Mouse (Mus musculus): ENCODE data around the gene P2ry12. TPM values are rescaled to one million over a fixed set of nuclear protein-coding genes. Genes with fewer than 3 reads are reported as not detected.
A peak's percentile ranks its signal among the peaks of the same experiment; 100 is the strongest.

Gene P2ry12
- total RNA-seq, 2 experiments from 2014 or later = not detected

- ATAC-seq (replicated peaks; ENCODE audit: poor library complexity, severe bottlenecking) = no peak
Measured at GRCm38 (mm10) chr3:59243384-59243783, 19.3 kb downstream of the P2ry12 start.

GRCm38 (mm10) chr3:59234878-59235277 lies 27.8 kb downstream of the P2ry12 start:
- peak; percentile 98 for ATAC-seq (replicated peaks; ENCODE audit: poor library complexity, severe bottlenecking)

DNA sequence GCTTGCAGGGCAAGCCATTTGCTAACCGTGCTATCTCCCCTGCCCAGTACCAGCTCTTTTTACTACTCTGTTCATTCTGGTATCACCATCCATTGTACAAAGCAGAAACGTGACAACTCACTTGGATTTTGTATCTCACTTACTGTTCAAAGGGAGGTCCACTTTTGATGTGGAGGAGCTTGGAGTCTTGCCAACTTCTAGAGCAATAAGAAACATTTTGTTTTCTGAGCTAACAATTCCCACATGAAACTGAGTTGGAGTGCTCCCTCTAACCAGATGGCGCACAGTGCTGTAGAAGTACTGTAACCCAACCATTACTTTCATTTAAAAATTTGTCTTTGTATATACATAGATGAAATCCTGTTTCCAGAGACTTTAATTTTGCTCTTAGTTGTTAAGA lies 31.8 kb downstream of the P2ry12 start:
- ATAC-seq (replicated peaks; ENCODE audit: poor library complexity, severe bottlenecking) = no peak

DNA sequence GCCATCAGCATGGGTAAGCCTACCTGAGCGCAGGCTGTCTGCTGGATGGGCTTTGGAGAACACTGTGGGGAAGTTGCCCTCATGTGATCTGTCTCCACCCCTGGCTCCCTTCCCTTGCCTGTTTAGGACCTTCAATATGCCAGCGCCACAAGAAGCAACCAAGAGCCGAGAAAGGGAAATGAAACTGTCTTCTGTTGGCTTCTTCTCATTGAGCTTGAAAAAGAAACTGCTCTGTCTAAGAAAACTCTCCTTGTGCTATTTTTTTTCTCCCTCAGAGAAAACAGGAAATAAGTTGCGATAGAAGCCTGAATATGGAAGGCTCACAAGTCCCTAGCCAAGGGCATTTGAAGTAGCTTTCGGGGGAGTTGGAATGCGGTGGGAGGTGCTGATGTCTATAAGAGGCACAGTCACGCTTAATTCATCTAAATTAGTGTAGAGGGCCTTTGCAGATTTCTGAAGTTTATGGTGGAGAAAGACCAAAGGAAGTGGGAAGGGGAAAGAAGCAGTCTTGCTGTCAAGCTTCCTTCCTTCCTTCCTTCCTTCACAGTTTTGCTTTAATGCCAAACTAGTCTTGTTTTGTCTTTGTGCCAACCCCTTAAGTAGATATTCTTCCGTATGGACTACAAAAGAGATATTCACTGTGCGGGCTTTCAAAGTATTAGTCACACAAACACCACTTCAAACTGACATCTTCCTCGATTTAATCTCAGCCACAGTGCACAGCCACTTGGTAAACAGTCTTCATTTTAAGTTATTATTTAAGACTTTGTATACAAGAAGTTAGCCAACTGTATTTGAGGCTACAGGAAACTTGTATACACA lies 33.7 kb downstream of the P2ry12 start:
- peak; percentile 89 for ATAC-seq (replicated peaks; ENCODE audit: poor library complexity, severe bottlenecking)

DNA sequence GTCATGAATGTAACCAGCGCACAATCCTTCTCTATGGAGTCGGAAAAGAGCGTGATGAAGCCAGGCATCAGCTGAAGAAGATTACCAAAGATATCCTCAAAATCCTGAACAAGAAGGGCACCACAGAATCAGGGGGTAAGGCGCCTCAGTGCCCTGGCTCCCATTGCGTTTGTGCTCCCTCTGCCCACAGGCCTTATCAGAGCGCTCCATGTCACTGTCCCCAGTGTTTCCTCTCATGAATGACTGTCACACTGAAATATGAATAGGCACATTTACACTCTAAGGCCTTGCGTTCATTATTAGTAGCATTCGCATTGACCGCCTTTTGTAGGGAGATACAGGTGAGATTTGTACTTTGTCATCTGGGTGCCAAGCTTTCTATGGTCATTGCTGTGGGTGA lies 35.0 kb downstream of the P2ry12 start:
- no peak for ATAC-seq (replicated peaks; ENCODE audit: poor library complexity, severe bottlenecking)

- peak; percentile 57 for ATAC-seq (replicated peaks; ENCODE audit: poor library complexity, severe bottlenecking)
Measured at GRCm38 (mm10) chr3:59225411-59225810, 37.3 kb downstream of the P2ry12 start.

GRCm38 (mm10) chr3:59222303-59222702 lies 40.4 kb downstream of the P2ry12 start:
- no peak for ATAC-seq (replicated peaks; ENCODE audit: poor library complexity, severe bottlenecking)

- ATAC-seq (replicated peaks; ENCODE audit: poor library complexity, severe bottlenecking) = no peak
Measured at GRCm38 (mm10) chr3:59219326-59219725, 43.3 kb downstream of the P2ry12 start.

GRCm38 (mm10) chr3:59217211-59217610 lies 45.5 kb downstream of the P2ry12 start:
- ATAC-seq (replicated peaks; ENCODE audit: poor library complexity, severe bottlenecking) = no peak

- ATAC-seq (replicated peaks; ENCODE audit: poor library complexity, severe bottlenecking) = peak; percentile 58
Measured at GRCm38 (mm10) chr3:59212404-59212803, 50.3 kb downstream of the P2ry12 start.

GRCm38 (mm10) chr3:59211784-59212183 lies 50.9 kb downstream of the P2ry12 start:
- peak; percentile 67 for ATAC-seq (replicated peaks; ENCODE audit: poor library complexity, severe bottlenecking)

GRCm38 (mm10) chr3:59210727-59211126 lies 51.9 kb downstream of the P2ry12 start, which contains the start of gene P2ry13:
P2ry13 (minus strand) TSS chr3:59210882.
- peak; percentile 43 for ATAC-seq (replicated peaks; ENCODE audit: poor library complexity, severe bottlenecking)

DNA sequence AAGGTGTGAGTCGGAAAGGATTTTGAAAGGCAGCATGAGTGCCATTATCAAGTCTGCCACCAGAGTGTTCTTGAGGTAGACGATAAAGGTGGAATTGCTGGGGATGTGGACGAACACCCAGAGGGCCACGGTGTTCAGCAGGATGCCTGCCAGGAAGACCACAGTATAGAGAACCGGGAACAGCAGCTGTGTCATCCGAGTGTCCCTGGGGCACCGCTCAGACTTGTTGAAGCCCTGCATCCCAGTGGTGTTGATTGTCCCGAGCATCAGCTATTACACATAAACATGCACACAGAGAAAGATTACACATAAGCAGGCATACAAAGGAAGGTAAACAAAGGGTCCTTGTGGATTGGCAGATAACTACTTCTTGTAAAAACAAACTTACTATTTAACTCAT lies 52.6 kb downstream of the P2ry12 start:
- ATAC-seq (replicated peaks; ENCODE audit: poor library complexity, severe bottlenecking) = no peak

DNA sequence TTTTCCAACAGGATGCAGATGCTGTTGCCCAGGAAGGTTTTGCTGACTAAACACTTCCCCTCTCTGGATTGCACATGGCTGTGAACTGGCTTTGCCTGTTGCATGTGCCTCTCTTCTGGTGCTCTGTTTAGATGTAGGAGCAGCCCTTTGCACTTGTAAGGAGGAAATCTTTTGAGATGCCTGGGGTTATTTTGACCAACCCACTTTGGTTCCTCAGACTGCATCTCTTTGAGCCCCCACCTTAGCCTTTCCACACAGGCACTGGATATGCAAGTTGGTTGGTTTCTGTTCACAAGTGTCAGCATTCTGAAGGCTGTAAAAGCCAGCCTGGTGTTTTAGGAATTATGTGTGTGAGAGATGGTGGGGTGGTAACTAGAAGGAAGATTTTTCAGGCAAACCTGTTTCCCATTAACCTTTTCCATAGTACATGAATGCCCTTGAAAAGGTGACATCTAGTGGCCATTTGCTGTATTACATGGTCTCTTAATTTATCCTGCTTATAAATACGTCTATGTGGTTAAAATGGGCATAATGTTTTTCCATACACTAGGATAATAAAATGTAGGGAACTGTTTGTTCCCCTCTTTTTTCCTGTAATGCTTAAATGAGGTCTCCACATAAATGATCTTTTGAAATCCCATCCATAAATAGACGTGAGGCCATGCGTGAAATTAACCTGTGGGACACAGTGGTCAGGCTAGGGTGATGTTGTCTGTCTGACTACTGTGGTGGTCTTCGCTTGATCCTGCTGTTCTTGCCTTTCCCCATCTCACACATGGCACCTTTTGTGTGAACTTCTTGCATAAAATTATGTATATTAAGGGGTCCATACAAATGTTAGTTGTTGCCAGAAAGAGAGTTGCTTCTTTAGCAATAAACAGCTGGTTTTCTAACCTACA lies 53.8 kb downstream of the P2ry12 start:
- ATAC-seq (replicated peaks; ENCODE audit: poor library complexity, severe bottlenecking) = peak; percentile 25

GRCm38 (mm10) chr3:59205941-59206340 lies 56.7 kb downstream of the P2ry12 start:
- ATAC-seq (replicated peaks; ENCODE audit: poor library complexity, severe bottlenecking) = peak; percentile 25

DNA sequence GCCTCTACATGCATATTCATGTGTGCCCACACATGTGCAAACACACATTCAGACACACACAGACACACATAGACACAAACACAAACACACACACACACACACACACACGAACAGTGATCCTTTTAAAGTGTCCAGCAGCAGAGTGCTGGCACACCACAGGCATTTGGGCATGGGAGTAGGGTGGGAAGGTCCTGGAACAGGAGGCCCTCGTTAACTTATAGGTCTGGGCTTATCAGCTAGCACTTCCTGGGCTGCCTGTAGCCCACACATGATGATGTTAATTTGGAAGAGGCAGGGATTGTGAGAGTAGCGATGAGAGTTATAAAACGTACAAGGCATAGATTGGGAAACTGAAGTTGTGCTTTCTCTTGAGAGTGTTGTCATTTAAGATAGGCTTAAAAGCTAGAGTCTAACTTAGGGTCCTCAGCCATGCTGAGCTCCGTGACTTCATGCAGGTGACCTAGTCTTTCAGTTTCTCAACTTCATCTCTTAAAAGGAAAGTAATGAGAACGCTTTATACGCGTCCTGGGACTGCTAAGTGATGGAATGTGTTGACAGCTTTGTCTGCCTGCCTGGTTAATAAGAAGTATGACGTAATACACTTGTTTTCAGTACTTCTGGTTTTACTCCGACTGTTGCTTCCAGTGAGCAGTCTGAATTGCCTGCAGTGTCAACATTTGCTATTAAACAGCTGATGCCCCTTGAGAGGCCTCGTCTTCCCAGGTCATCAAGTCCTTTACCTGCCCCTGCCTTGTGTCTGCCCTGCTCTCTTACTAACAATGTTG lies 57.8 kb downstream of the P2ry12 start:
- peak; percentile 42 for ATAC-seq (replicated peaks; ENCODE audit: poor library complexity, severe bottlenecking)

GRCm38 (mm10) chr3:59203802-59204520 lies 58.7 kb downstream of the P2ry12 start:
- peak; percentile 15 for ATAC-seq (replicated peaks; ENCODE audit: poor library complexity, severe bottlenecking)

GRCm38 (mm10) chr3:59197329-59197948 lies 65.2 kb downstream of the P2ry12 start:
- no peak for ATAC-seq (replicated peaks; ENCODE audit: poor library complexity, severe bottlenecking)

DNA sequence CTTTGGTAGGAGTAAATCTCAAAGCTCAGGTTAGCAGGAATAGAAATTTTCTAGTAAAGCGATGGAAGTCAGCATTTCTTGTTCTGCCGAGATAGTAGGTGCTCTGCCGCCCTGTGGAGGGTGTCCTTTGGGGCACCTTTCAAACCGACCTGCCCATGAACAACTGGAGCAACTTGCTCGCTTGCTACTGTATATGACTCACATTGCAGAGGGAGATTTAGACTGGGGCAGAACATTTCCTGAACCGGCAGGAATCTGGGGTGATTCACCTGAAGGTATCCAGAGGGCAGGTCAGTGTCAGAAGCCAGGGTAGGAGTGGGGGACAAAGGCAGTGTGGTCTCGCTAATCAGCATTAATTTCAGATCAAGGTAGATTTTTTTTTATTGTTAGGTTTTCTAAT lies 67.7 kb downstream of the P2ry12 start, which contains the start of gene Gpr87:
Gene Gpr87, minus strand, starts transcription at position 167 of the 400 bp plus-strand sequence.
- ATAC-seq (replicated peaks; ENCODE audit: poor library complexity, severe bottlenecking) = no peak

Data from granulocyte monocyte progenitor cell, adult 5-6 weeks (primary cell).